Mouse (Mus musculus): Measurements from ENCODE around the gene Mtrf1.

DNA sequence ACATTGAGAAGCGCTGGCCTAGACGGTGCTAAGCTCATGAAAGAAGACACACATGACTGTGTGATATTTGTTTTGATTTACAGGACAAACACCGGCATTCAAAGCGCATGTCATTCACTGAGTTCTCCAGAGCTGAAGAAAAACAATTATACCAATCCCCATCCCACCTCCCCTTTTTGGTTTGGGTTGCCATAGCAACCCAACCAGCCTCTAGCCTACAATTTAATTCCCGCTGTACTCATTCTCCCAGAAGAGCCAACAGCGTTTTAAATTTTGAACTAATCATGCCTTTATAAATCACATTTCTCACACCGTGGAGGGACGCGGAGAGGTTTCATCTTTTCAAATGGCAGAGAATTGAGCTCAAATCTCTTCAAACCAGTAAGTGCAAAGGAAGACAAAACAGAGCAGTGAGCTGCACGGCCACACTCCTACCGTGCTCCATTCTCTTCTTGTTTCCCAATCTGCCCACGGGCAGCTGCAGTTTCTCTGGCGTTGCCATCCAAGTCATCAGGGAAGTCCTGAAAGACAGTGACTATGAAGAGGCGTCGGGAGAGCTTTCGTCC lies 47.6 kb downstream of the Mtrf1 start:
- TF ChIP-seq CTCF (IDR thresholded peaks at IDR 0.05; ENCODE audit: extremely low read depth, insufficient read length, insufficient replicate concordance, low read depth, low read length) (no peak), POLR2A (IDR thresholded peaks at IDR 0.05; ENCODE audit: low read depth, low read length) (no peak)

All from small intestine, adult 2 months (tissue).